ENCODE assay signal across 13 mouse cellular contexts in the genomic region with DNA sequence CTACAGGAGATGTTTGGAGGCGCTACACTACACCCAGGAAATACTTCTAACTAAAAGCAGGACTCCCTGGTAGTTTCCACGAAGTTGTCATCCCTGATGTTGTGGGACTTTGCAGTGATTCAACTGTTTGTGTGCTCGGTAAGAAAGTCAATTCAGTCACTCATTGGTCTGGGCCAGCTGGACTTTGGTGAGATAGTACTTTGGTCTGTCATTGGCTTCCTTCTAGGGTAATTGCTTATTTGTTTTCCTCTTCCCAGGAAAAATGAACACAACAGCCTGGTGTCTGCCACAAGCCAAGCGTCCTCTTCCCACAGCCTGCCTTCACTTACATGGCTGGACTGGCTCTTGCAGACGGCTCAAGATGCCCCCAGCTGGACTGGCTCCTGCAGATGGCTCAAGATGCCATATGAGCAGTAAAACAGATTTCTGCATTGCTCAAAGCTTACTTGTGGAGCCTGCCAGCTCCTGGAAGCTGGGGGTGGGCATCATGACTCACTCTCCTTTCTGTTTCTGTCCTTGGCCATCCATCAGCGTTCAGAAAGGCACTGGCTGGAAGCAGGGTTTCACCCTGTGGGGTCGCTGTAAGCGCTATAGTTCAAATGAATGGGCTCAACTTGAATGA.
A peak's percentile ranks its signal among the peaks of the same experiment; 100 is the strongest.
DNase-seq lines count a peak whose midpoint lies in the region; ATAC-seq and TF ChIP-seq lines count a peak whose summit lies in the region.
"Had no signal": no experiment of that assay in that cellular context is flagged by ENCODE, and none has a peak within 500 bp of the region (broad histone marks: within the 10 kb centered on the region; RNA-seq: fewer than 3 reads in every experiment).

No protein-coding gene starts in this region.

- no peak for TF ChIP-seq POLR2A in lung, adult 2 months (IDR thresholded peaks at IDR 0.05; ENCODE audit: borderline replicate concordance, extremely low read depth, low read depth, low read length)

- no peaks in the 10 kb centered on the region for H3K9me3 ChIP-seq in forebrain, embryonic 11.5 days (ENCODE audit: control insufficient read depth, low read length)
- H3K9me3 ChIP-seq in forebrain, embryonic 13.5 days (replicated peaks) = no peaks in the 10 kb centered on the region
- no peaks in the 10 kb centered on the region for H3K9me3 ChIP-seq in lung, embryonic 14.5 days (ENCODE audit: low read depth, low read length)
- H3K9me3 ChIP-seq: embryonic facial prominence, embryonic 13.5 days; hindbrain, embryonic 10.5 days had no signal

- no peak overlapping the region for H3K4me3 ChIP-seq in forebrain, embryonic 11.5 days (ENCODE audit: low read depth, low read length)
- no peak overlapping the region for H3K4me3 ChIP-seq in forebrain, embryonic 13.5 days
- no peak overlapping the region for H3K4me3 ChIP-seq in lung, embryonic 14.5 days (ENCODE audit: low read depth, low read length)
- no peak overlapping the region for H3K4me3 ChIP-seq in lung, adult 2 months (replicated peaks; ENCODE audit: extremely low read depth, low read depth, low read length)
- H3K4me3 ChIP-seq: embryonic facial prominence, embryonic 13.5 days; gastrocnemius, adult 2 months; hindbrain, embryonic 10.5 days; myocyte had no signal

- no peak overlapping the region for H3K27ac ChIP-seq in forebrain, embryonic 11.5 days (ENCODE audit: low read depth, low read length)
- no peak overlapping the region for H3K27ac ChIP-seq in forebrain, embryonic 13.5 days
- no peak overlapping the region for H3K27ac ChIP-seq in lung, embryonic 14.5 days (ENCODE audit: low read depth)
- H3K27ac ChIP-seq: embryonic facial prominence, embryonic 13.5 days; gastrocnemius, adult 2 months; hindbrain, embryonic 10.5 days had no signal

- H3K9ac ChIP-seq in forebrain, embryonic 11.5 days (ENCODE audit: low read length) = no peak overlapping the region
- no peak overlapping the region for H3K9ac ChIP-seq in forebrain, embryonic 13.5 days
- no peak overlapping the region for H3K9ac ChIP-seq in lung, embryonic 14.5 days
- H3K9ac ChIP-seq: embryonic facial prominence, embryonic 13.5 days had no signal

- H3K4me2 ChIP-seq in forebrain, embryonic 11.5 days (ENCODE audit: low read depth, low read length, severe bottlenecking) = no peak overlapping the region
- H3K4me2 ChIP-seq in forebrain, embryonic 13.5 days = no peak overlapping the region
- H3K4me2 ChIP-seq in lung, embryonic 14.5 days = no peak overlapping the region
- H3K4me2 ChIP-seq: embryonic facial prominence, embryonic 13.5 days had no signal

- 83% methylated on average over 8 of the region's 8 CpGs for WGBS in forebrain, embryonic 11.5 days
- WGBS in forebrain, embryonic 13.5 days = 83% methylated on average over 8 of the region's 8 CpGs
- WGBS in lung, embryonic 14.5 days = 57% methylated on average over 8 of the region's 8 CpGs
- 56% methylated on average over 8 of the region's 8 CpGs for WGBS in lung, adult 2 months

- no peak for TF ChIP-seq CTCF in lung, embryonic 14.5 days (IDR thresholded peaks at IDR 0.05; ENCODE audit: low read depth)
- TF ChIP-seq CTCF in lung, adult 2 months (IDR thresholded peaks at IDR 0.05; ENCODE audit: insufficient read depth, low read length) = no peak

- ATAC-seq in forebrain, embryonic 11.5 days (replicated peaks; ENCODE audit: low FRiP score) = no peak
- no peak for ATAC-seq in forebrain, embryonic 13.5 days
- ATAC-seq in lung, embryonic 14.5 days (ENCODE audit: insufficient read depth) = no peak

- no peaks in the 10 kb centered on the region for H3K36me3 ChIP-seq in forebrain, embryonic 11.5 days (ENCODE audit: control insufficient read depth, insufficient read depth, low read length)
- H3K36me3 ChIP-seq in forebrain, embryonic 13.5 days (ENCODE audit: poor library complexity, severe bottlenecking) = no peaks in the 10 kb centered on the region
- no peaks in the 10 kb centered on the region for H3K36me3 ChIP-seq in lung, embryonic 14.5 days (ENCODE audit: insufficient read depth)
- H3K36me3 ChIP-seq: embryonic facial prominence, embryonic 13.5 days; hindbrain, embryonic 10.5 days had no signal

- no peaks in the 10 kb centered on the region for H3K27me3 ChIP-seq in forebrain, embryonic 11.5 days (ENCODE audit: control insufficient read depth, insufficient read depth, low read length)
- no peaks in the 10 kb centered on the region for H3K27me3 ChIP-seq in forebrain, embryonic 13.5 days
- no peaks in the 10 kb centered on the region for H3K27me3 ChIP-seq in lung, embryonic 14.5 days (ENCODE audit: insufficient read depth, low read length)

- DNase-seq in forebrain, embryonic 11.5 days (ENCODE audit: low spot score) = peak; percentile 22
- DNase-seq in lung, embryonic 14.5 days = peak; percentile 51
- no peak for DNase-seq in lung, adult 2 months
- DNase-seq in left cerebral cortex, adult 18-20 months (ENCODE audit: low spot score in 2 of 2) = peak; percentile 57 to 74
- DNase-seq in right cerebral cortex, postnatal 10 days (ENCODE audit: low spot score in 2 of 2) = peak; percentile 56 to 73
- no peak for DNase-seq in T-cell, adult 2 months (ENCODE audit: low spot score)
- no peak for DNase-seq in testis, postnatal 10 days (ENCODE audit: low spot score)
- DNase-seq: gastrocnemius, adult 2 months; thymus, adult 18-20 months had no signal

- no peaks in the 10 kb centered on the region for H3K4me1 ChIP-seq in forebrain, embryonic 11.5 days (replicated peaks; ENCODE audit: control insufficient read depth, insufficient read depth, low read length)
- peaks cover 8% of the 10 kb centered on the region for H3K4me1 ChIP-seq in forebrain, embryonic 13.5 days
- peaks cover 16% of the 10 kb centered on the region for H3K4me1 ChIP-seq in lung, embryonic 14.5 days (ENCODE audit: insufficient read depth)
- H3K4me1 ChIP-seq in lung, adult 2 months (ENCODE audit: control insufficient read depth, insufficient read depth, low read length) = peaks cover 5% of the 10 kb centered on the region; the same call in 1 of the 2 replicates
- H3K4me1 ChIP-seq: embryonic facial prominence, embryonic 13.5 days had no signal

Comparison
In these comparisons a context has a peak if more than half of its experiments do, and no peak if none do; other contexts are left out.
1. DNase-seq: peak in forebrain, embryonic 11.5 days (single experiment), lung, embryonic 14.5 days (single experiment), left cerebral cortex, adult 18-20 months (2 of 2) and right cerebral cortex, postnatal 10 days (2 of 2); none in lung, adult 2 months (single experiment), T-cell, adult 2 months (single experiment) and testis, postnatal 10 days (single experiment).